Mouse (Mus musculus) embryonic fibroblast, embryonic 13.5 days (primary cell): ENCODE measurements around the gene Kansl1. TPM values are rescaled to one million over a fixed set of nuclear protein-coding genes. Genes with fewer than 3 reads are reported as not detected.
A peak's percentile ranks its signal among the peaks of the same experiment; 100 is the strongest.

Experiments used
- H3K27ac ChIP-seq: 2 replicates; pipeline ENCODE4 v1.5.1; 2012; ENCODE audit warnings: low read length, control low read depth, inconsistent platforms; ENCODE audit not compliant: insufficient read depth
- H3K4me1 ChIP-seq: 2 replicates; pipeline ENCODE4 v1.6.1; 2011; ENCODE audit warnings: low read length; ENCODE audit not compliant: control insufficient read depth, insufficient read depth
- H3K4me3 ChIP-seq: 2 replicates; pipeline ENCODE4 v1.5.1; 2011; ENCODE audit warnings: mild to moderate bottlenecking, control low read depth, low read length; ENCODE audit not compliant: insufficient read depth
- CTCF ChIP-seq: IDR thresholded peaks from 2 replicates; pipeline ENCODE4 v1.5.1; 2011; ENCODE audit warnings: mild to moderate bottlenecking, control low read depth, low read length, moderate library complexity, borderline replicate concordance; ENCODE audit not compliant: insufficient read depth
- POLR2A ChIP-seq: IDR thresholded peaks from 2 replicates; pipeline ENCODE4 v1.6.1; 2011; ENCODE audit warnings: low read depth, mild to moderate bottlenecking, control low read depth, low read length, moderate library complexity
- polyA plus RNA-seq: library from polyadenylated mRNA; stranded (reverse); fragments of >200 nt; gene quantifications from 2 replicates; pipeline ENCODE4 v1.2.4, GENCODE M21; 2011; ENCODE audit warnings: low read depth; ENCODE audit not compliant: missing spikeins, insufficient read length

The Kansl1 gene
- polyA plus RNA-seq, 1 experiment: 66.2 TPM

- H3K4me1 ChIP-seq: no peaks in the 10 kb centered on the region
- no peak overlapping the region for H3K4me3 ChIP-seq
- TF ChIP-seq CTCF: no peak
- TF ChIP-seq POLR2A: no peak
- H3K27ac ChIP-seq: no peak overlapping the region
Observed at GRCm38 (mm10) chr11:104334115-104334514, 134.5 kb downstream of the Kansl1 start.

GRCm38 (mm10) chr11:104332105-104332504 lies 136.6 kb downstream of the Kansl1 start:
- Histone ChIP-seq H3K4me1 (no peaks in the 10 kb centered on the region), H3K4me3 (no peak overlapping the region), H3K27ac (no peak overlapping the region)
- no peak for TF ChIP-seq CTCF
- TF ChIP-seq POLR2A: no peak

- Histone ChIP-seq H3K4me1 (no peaks in the 10 kb centered on the region), H3K27ac (no peak overlapping the region), H3K4me3 (no peak overlapping the region)
- TF ChIP-seq CTCF (no peak), POLR2A (no peak)
Observed at GRCm38 (mm10) chr11:104331208-104331607, 137.5 kb downstream of the Kansl1 start.

DNA sequence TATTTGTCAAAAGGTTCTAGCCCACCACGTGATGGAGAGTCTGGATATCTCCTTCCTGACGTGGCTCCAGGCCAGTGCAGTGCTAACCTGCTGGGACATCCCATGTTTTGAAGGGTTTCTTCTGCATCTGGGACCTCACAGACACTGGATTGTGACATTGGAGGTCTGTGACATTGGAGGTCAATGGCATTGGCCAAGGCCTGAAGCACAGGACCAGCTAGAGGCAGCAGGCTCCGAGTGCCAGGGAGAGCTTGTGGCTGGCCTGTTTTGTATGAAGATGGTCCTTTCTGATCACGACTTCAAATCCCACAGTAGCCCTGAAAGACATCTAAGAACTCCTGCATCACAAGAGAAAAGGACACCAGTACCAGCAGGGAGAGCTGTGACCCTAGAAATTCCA lies 138.5 kb downstream of the Kansl1 start:
- H3K4me3 ChIP-seq: no peak overlapping the region
- TF ChIP-seq POLR2A (no peak), CTCF (no peak)
- H3K4me1 ChIP-seq: no peaks in the 10 kb centered on the region
- H3K27ac ChIP-seq: no peak overlapping the region

- no peak overlapping the region for H3K4me3 ChIP-seq
- no peak overlapping the region for H3K27ac ChIP-seq
- no peaks in the 10 kb centered on the region for H3K4me1 ChIP-seq
- TF ChIP-seq CTCF (no peak), POLR2A (no peak)
Observed at GRCm38 (mm10) chr11:104329185-104329926, 139.3 kb downstream of the Kansl1 start.

DNA sequence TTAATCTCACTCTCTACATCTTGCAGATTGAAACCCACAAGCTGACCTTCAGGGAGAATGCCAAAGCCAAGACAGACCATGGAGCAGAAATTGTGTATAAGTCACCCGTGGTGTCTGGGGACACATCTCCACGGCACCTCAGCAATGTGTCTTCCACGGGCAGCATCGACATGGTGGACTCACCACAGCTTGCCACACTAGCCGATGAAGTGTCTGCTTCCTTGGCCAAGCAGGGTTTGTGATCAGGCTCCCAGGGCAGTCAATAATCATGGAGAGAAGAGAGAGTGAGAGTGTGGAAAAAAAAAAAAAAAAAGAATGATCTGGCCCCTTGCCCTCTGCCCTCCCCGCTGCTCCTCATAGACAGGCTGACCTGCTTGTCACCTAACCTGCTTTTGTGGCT lies 140.7 kb downstream of the Kansl1 start:
- Histone ChIP-seq H3K4me3 (no peak overlapping the region), H3K27ac (no peak overlapping the region), H3K4me1 (no peaks in the 10 kb centered on the region)
- TF ChIP-seq CTCF: no peak
- no peak for TF ChIP-seq POLR2A

DNA sequence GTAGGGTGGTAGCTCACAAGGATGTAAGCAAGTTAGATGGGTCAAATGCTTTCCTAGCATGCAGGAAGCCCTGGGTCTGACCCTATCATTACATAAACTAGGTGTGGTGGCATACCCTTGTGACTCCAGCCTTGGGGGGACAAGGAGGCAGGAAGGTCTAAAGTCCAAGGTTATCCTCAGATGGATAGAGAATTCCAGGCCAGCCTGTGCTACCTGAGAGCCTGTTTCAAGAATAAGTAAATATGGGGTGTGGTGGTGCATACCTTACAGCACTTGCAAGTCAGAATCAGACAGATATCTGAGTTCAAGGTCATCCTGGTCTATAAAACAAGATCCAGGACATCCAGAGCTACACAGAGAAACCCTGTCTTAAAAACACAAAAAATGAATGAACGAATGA lies 141.2 kb downstream of the Kansl1 start:
- Histone ChIP-seq H3K4me3 (no peak overlapping the region), H3K27ac (no peak overlapping the region), H3K4me1 (no peaks in the 10 kb centered on the region)
- TF ChIP-seq CTCF (no peak), POLR2A (no peak)

DNA sequence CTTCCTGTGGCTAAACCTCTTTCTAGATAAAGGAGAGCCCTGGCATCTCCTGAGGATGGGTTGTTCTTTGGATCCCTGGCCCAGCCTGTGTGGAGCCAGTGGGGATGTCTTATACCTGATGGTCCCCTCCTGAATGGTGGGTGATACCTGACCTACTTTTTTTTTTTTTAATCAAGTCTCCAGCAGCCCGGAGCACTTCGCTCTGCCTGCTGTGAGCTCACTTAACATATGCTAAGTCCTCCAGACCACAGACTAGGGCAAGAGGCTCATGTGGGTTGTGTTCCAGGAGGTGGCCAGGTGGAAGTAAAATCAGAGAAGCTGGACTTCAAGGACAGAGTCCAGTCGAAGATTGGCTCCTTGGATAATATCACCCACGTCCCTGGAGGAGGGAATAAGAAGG lies 146.5 kb downstream of the Kansl1 start:
- Histone ChIP-seq H3K4me1 (no peaks in the 10 kb centered on the region; the same call in 1 of the 2 replicates), H3K4me3 (no peak overlapping the region), H3K27ac (no peak overlapping the region)
- no peak for TF ChIP-seq POLR2A
- no peak for TF ChIP-seq CTCF

DNA sequence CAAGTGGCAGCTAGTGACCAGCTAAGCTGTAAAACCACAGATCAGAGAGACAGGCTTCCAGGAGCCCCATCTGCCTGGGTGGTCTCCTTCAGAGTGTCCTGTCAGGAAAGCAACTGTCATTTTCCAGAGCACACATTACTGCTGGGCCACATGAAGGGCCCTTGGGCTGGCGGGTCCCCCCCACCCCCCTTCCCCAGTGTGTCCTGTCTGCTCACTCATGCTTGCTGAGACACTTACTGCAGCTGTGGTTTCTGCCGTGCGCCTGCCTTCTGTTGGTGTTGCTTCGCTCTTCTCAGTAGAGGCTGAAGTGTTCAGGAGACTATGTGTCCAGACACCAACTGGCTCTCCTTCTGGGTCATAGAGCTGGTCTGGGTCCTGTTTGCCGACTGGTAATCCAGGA lies 148.2 kb downstream of the Kansl1 start:
- no peak overlapping the region for H3K4me3 ChIP-seq
- no peaks in the 10 kb centered on the region; the same call in 1 of the 2 replicates for H3K4me1 ChIP-seq
- H3K27ac ChIP-seq: no peak overlapping the region
- TF ChIP-seq POLR2A: no peak
- no peak for TF ChIP-seq CTCF

DNA sequence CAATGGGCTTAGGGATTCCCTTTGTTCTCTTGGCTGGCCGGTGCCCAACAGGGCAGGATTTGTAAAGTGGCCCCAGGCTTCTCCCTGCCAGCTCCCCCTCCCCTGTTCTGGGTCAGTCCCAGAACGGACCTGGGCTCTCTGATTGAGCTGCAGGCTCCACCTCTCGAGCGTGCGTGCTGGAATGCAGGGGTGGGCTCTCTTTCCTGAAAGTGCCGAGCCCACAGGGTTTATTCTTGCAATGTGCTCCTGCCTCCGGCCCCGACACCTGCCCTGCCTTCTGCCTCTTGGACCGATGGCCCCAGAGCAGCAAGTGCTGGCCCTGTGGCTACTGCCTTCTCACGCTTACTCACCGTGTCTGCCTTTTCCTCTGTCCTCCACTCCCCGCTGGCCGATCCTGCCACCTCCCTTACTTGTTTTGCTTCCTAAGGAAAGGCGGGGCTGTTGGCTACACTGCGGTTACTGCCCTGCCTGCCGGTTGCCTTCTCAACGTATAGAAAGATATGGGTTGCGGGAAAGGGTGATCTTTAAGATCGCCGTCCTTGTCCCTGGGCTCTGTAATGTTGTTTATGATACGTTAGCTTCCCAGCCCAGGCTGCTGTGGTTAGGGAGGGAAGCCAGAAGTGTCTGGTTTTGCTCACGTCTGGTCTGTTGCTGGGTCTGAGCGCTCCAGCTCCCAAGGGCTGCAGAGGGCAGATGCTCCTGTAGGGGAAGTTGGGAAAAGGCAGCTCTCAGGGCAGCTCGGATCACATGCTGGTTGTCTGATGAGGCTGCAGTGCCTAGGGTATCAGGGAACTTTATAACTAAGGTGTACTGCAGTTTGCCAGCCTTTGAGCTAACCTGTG lies 149.5 kb downstream of the Kansl1 start:
- no peak for TF ChIP-seq POLR2A
- TF ChIP-seq CTCF: no peak
- no peak overlapping the region for H3K27ac ChIP-seq

More for the DNA sequence above, 149.5 kb downstream of the Kansl1 start:
- H3K4me3 ChIP-seq: peak overlapping the region; percentile 12
- H3K4me1 ChIP-seq: no peaks in the 10 kb centered on the region; the same call in 1 of the 2 replicates
